Mouse (Mus musculus): ENCODE data around the gene Cdc27. TPM values are rescaled to one million over a fixed set of nuclear protein-coding genes. Genes with fewer than 3 reads are reported as not detected.

Gene Cdc27
- 3.2 and 3.4 TPM in 2 replicates for polyA plus RNA-seq (2012; rRNA removed)

- Histone ChIP-seq H3K27ac (ENCODE audit: insufficient read depth, low read length) (peak within 1 kb of the TSS; percentile 87), H3K4me1 (ENCODE audit: control insufficient read depth, insufficient read depth, insufficient read length) (no peaks in the 10 kb centered on the region; the same call in none of the 2 replicates), H3K27me3 (ENCODE audit: control insufficient read depth, insufficient read depth, low read length) (no peaks in the 10 kb centered on the region), H3K4me3 (ENCODE audit: extremely low read depth, insufficient read depth, insufficient read length) (peak within 1 kb of the TSS; percentile 91), H3K36me3 (ENCODE audit: control insufficient read depth, insufficient read depth, low read length) (no peaks in the 10 kb centered on the region)
- TF ChIP-seq POLR2A (IDR thresholded peaks at IDR 0.05; ENCODE audit: low read depth, low read length), result peak; percentile 55; the same call in 1 of the 2 replicates
- no peak for TF ChIP-seq CTCF (IDR thresholded peaks at IDR 0.05; ENCODE audit: extremely low read depth, insufficient read depth, insufficient read length, insufficient replicate concordance)
- DNase-seq (ENCODE audit: low read depth in 1 of 2, low spot score in 2 of 2), result peak; percentile 95 to 97
- WGBS, result under 1% methylated on average over 35 of the region's 35 CpGs
Measured at GRCm38 (mm10) chr11:104550406-104550974, at the start of gene Cdc27, which contains the start of gene Myl4. Cdc27 (minus strand) TSS chr11:104550620. Myl4 (plus strand) TSS chr11:104550663.

- Histone ChIP-seq H3K4me3 (ENCODE audit: extremely low read depth, insufficient read depth, insufficient read length) (no peak overlapping the region), H3K36me3 (ENCODE audit: control insufficient read depth, insufficient read depth, low read length) (no peaks in the 10 kb centered on the region), H3K27ac (ENCODE audit: insufficient read depth, low read length) (no peak overlapping the region; the same call in 1 of the 2 replicates), H3K4me1 (ENCODE audit: control insufficient read depth, insufficient read depth, insufficient read length) (peaks cover 6% of the 10 kb centered on the region; the same call in 1 of the 2 replicates), H3K27me3 (ENCODE audit: control insufficient read depth, insufficient read depth, low read length) (no peaks in the 10 kb centered on the region)
- 73% methylated on average over 13 of the region's 13 CpGs for WGBS
- no peak for TF ChIP-seq POLR2A (IDR thresholded peaks at IDR 0.05; ENCODE audit: low read depth, low read length)
- TF ChIP-seq CTCF (IDR thresholded peaks at IDR 0.05; ENCODE audit: extremely low read depth, insufficient read depth, insufficient read length, insufficient replicate concordance), result no peak
- no peak for DNase-seq (ENCODE audit: low read depth in 1 of 2, low spot score in 2 of 2)
Measured at GRCm38 (mm10) chr11:104599265-104599945, 49.0 kb upstream of the Cdc27 start.

- TF ChIP-seq CTCF (IDR thresholded peaks at IDR 0.05; ENCODE audit: extremely low read depth, insufficient read depth, insufficient read length, insufficient replicate concordance), result no peak
- TF ChIP-seq POLR2A (IDR thresholded peaks at IDR 0.05; ENCODE audit: low read depth, low read length), result no peak
Measured at GRCm38 (mm10) chr11:104596365-104596764, 45.9 kb upstream of the Cdc27 start.

GRCm38 (mm10) chr11:104592066-104592835 lies 41.8 kb upstream of the Cdc27 start:
- TF ChIP-seq POLR2A (IDR thresholded peaks at IDR 0.05; ENCODE audit: low read depth, low read length) (no peak), CTCF (IDR thresholded peaks at IDR 0.05; ENCODE audit: extremely low read depth, insufficient read depth, insufficient read length, insufficient replicate concordance) (no peak)
- H3K36me3 ChIP-seq (ENCODE audit: control insufficient read depth, insufficient read depth, low read length), result no peaks in the 10 kb centered on the region
- H3K4me1 ChIP-seq (ENCODE audit: control insufficient read depth, insufficient read depth, insufficient read length), result peaks cover 4% of the 10 kb centered on the region; the same call in 1 of the 2 replicates
- no peaks in the 10 kb centered on the region for H3K27me3 ChIP-seq (ENCODE audit: control insufficient read depth, insufficient read depth, low read length)
- H3K27ac ChIP-seq (ENCODE audit: insufficient read depth, low read length), result no peak overlapping the region
- 83% methylated on average over 13 of the region's 13 CpGs for WGBS
- DNase-seq (ENCODE audit: low read depth in 1 of 2, low spot score in 2 of 2), result no peak
- H3K4me3 ChIP-seq (ENCODE audit: extremely low read depth, insufficient read depth, insufficient read length), result no peak overlapping the region

More at GRCm38 (mm10) chr11:104596365-104596764, 45.9 kb upstream of the Cdc27 start:
- Histone ChIP-seq H3K4me1 (ENCODE audit: control insufficient read depth, insufficient read depth, insufficient read length) (peaks cover 6% of the 10 kb centered on the region; the same call in 1 of the 2 replicates), H3K27ac (ENCODE audit: insufficient read depth, low read length) (no peak overlapping the region), H3K36me3 (ENCODE audit: control insufficient read depth, insufficient read depth, low read length) (no peaks in the 10 kb centered on the region), H3K27me3 (ENCODE audit: control insufficient read depth, insufficient read depth, low read length) (no peaks in the 10 kb centered on the region), H3K4me3 (ENCODE audit: extremely low read depth, insufficient read depth, insufficient read length) (no peak overlapping the region)
- 20% methylated on average over 10 of the region's 10 CpGs for WGBS
- no peak for DNase-seq (ENCODE audit: low read depth in 1 of 2, low spot score in 2 of 2)

GRCm38 (mm10) chr11:104590148-104590547 lies 39.7 kb upstream of the Cdc27 start:
- 2% methylated on average over 8 of the region's 8 CpGs for WGBS
- TF ChIP-seq CTCF (IDR thresholded peaks at IDR 0.05; ENCODE audit: extremely low read depth, insufficient read depth, insufficient read length, insufficient replicate concordance) (peak; percentile 72; the same call in 1 of the 2 replicates), POLR2A (IDR thresholded peaks at IDR 0.05; ENCODE audit: low read depth, low read length) (no peak)
- H3K27ac ChIP-seq (ENCODE audit: insufficient read depth, low read length), result no peak overlapping the region
- DNase-seq (ENCODE audit: low read depth in 1 of 2, low spot score in 2 of 2), result peak; percentile 72 to 80
- H3K4me3 ChIP-seq (ENCODE audit: extremely low read depth, insufficient read depth, insufficient read length), result no peak overlapping the region
- no peaks in the 10 kb centered on the region for H3K27me3 ChIP-seq (ENCODE audit: control insufficient read depth, insufficient read depth, low read length)
- no peaks in the 10 kb centered on the region for H3K36me3 ChIP-seq (ENCODE audit: control insufficient read depth, insufficient read depth, low read length)
- H3K4me1 ChIP-seq (ENCODE audit: control insufficient read depth, insufficient read depth, insufficient read length), result no peaks in the 10 kb centered on the region; the same call in 1 of the 2 replicates

GRCm38 (mm10) chr11:104589570-104589969 lies 39.1 kb upstream of the Cdc27 start:
- Histone ChIP-seq H3K36me3 (ENCODE audit: control insufficient read depth, insufficient read depth, low read length) (no peaks in the 10 kb centered on the region), H3K4me1 (ENCODE audit: control insufficient read depth, insufficient read depth, insufficient read length) (no peaks in the 10 kb centered on the region; the same call in 1 of the 2 replicates), H3K27me3 (ENCODE audit: control insufficient read depth, insufficient read depth, low read length) (no peaks in the 10 kb centered on the region), H3K4me3 (ENCODE audit: extremely low read depth, insufficient read depth, insufficient read length) (no peak overlapping the region), H3K27ac (ENCODE audit: insufficient read depth, low read length) (no peak overlapping the region)
- TF ChIP-seq CTCF (IDR thresholded peaks at IDR 0.05; ENCODE audit: extremely low read depth, insufficient read depth, insufficient read length, insufficient replicate concordance) (no peak), POLR2A (IDR thresholded peaks at IDR 0.05; ENCODE audit: low read depth, low read length) (no peak)
- DNase-seq (ENCODE audit: low read depth in 1 of 2, low spot score in 2 of 2), result no peak
- WGBS, result 75% methylated on average over 1 of the region's 1 CpGs
